Mouse (Mus musculus) MEL (cell line): Measurements from ENCODE around the gene Clk1.
A peak's percentile ranks its signal among the peaks of the same experiment; 100 is the strongest.

Experiments used
- CTCF ChIP-seq, 3 experiments: IDR thresholded peaks in 2 of 3; conservative IDR thresholded peaks in 1 of 3; 2 replicates each; pipeline ENCODE4 v1.5.1; 2011 to 2012; ENCODE audit warnings: low read length in 3 of 3, low read depth in 2 of 3, mild to moderate bottlenecking in 2 of 3, improper control_type of control experiment in 1 of 3, inconsistent platforms in 1 of 3, mixed read lengths in 1 of 3, moderate library complexity in 1 of 3; ENCODE audit not compliant: control insufficient read depth in 1 of 3, insufficient read depth in 1 of 3, poor library complexity in 1 of 3, severe bottlenecking in 1 of 3
- E2F4 ChIP-seq: IDR thresholded peaks from 2 replicates; pipeline ENCODE4 v1.6.1; 2011; ENCODE audit warnings: low read depth, low read length, improper control_type of control experiment, borderline replicate concordance
- ELF1 ChIP-seq: IDR thresholded peaks from 2 replicates; pipeline ENCODE4 v1.6.1; 2014; ENCODE audit warnings: low read depth, mild to moderate bottlenecking, inconsistent platforms, low read length, improper control_type of control experiment, moderate library complexity
- EP300 ChIP-seq, 2 experiments: IDR thresholded peaks; 2 replicates each; pipeline ENCODE4 v1.6.1; 2011; ENCODE audit warnings: improper control_type of control experiment in 2 of 2, low read length in 2 of 2, low read depth in 1 of 2, mild to moderate bottlenecking in 1 of 2
- JUND ChIP-seq: IDR thresholded peaks from 2 replicates; pipeline ENCODE4 v1.6.1; 2011; ENCODE audit warnings: low read depth, mild to moderate bottlenecking, improper control_type of control experiment, low read length
- KAT2A ChIP-seq: conservative IDR thresholded peaks from 2 replicates; pipeline ENCODE4 v1.6.1; 2012; ENCODE audit warnings: low read depth, low read length, improper control_type of control experiment, inconsistent platforms
- MAFK ChIP-seq: IDR thresholded peaks from 2 replicates; pipeline ENCODE4 v1.6.1; 2011; ENCODE audit warnings: low read depth, mild to moderate bottlenecking, low read length, improper control_type of control experiment, borderline replicate concordance
- MAX ChIP-seq: IDR thresholded peaks from 2 replicates; pipeline ENCODE4 v1.6.1; 2011; ENCODE audit warnings: low read length, improper control_type of control experiment
- MXI1 ChIP-seq: IDR thresholded peaks from 2 replicates; pipeline ENCODE4 v1.6.1; 2011; ENCODE audit warnings: mild to moderate bottlenecking, low read depth, low read length, improper control_type of control experiment
- NELFE ChIP-seq: IDR thresholded peaks from 2 replicates; pipeline ENCODE4 v1.6.1; 2011; ENCODE audit warnings: low read depth, low read length, improper control_type of control experiment
- POLR2A ChIP-seq, 2 experiments: IDR thresholded peaks; 2 replicates each; pipeline ENCODE4 v1.6.1; 2011 to 2012; ENCODE audit warnings: low read length in 2 of 2, mild to moderate bottlenecking in 2 of 2, control low read depth in 1 of 2, improper control_type of control experiment in 1 of 2, low read depth in 1 of 2, moderate library complexity in 1 of 2; ENCODE audit not compliant: control insufficient read depth in 1 of 2, insufficient read depth in 1 of 2, poor library complexity in 1 of 2
- SIN3A ChIP-seq: IDR thresholded peaks from 2 replicates; pipeline ENCODE4 v1.6.1; 2012; ENCODE audit warnings: low read length, improper control_type of control experiment, inconsistent platforms
- SMC3 ChIP-seq: IDR thresholded peaks from 2 replicates; pipeline ENCODE4 v1.6.1; 2011; ENCODE audit warnings: low read depth, low read length, improper control_type of control experiment

DNA sequence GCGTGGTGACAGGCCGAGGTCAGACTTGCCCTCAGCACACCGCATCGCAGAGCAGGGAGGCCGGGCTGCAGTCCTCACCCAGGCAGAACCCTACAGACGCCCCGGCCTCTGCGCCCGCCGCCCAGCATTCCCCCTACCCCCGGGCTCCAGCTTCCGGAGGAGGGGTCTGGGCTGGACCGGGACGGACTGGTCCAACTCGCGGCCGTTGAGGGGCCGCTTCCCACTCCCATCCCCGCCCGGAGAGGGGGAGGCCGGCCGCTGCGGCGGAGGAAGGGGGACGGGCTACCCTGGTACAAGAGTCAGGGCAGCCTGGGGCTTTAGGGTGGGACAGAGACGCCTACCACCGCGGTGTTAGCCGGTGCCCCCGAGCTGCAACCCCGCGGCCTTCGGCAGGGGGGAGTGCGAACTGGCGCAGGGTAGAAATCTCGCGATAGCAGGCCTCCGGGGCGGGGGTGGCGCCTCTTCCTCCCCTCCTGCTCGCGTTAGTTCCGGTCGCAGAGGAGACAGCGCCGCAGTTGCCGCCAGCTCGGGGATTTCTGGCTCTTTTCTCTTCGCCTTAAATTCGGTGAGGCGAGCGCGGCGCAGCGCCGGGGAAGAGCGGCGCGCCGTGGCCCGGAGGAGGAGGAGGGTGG is 31.1 kb downstream of the Clk1 start, which contains the start of gene Bzw1:
- no peak for TF ChIP-seq EP300 (IDR thresholded peaks at IDR 0.05; ENCODE audit: low read depth in 1 of 2, low read length in 2 of 2)
- TF ChIP-seq CTCF (IDR thresholded peaks at IDR 0.05 in 2 of 3, conservative IDR thresholded peaks at IDR 0.05 in 1 of 3; ENCODE audit: control insufficient read depth in 1 of 3, insufficient read depth in 1 of 3, low read depth in 2 of 3, low read length in 3 of 3, poor library complexity in 1 of 3, severe bottlenecking in 1 of 3): no peak
- no peak for TF ChIP-seq KAT2A
- TF ChIP-seq MXI1: no peak
- TF ChIP-seq SIN3A: peak; percentile 49
- TF ChIP-seq MAX: no peak
- peak; percentile 82 for TF ChIP-seq NELFE
- peak; percentile 76 for TF ChIP-seq ELF1
- TF ChIP-seq JUND: no peak
- no peak for TF ChIP-seq E2F4
- TF ChIP-seq MAFK: no peak
- peak; percentile 64 to 80 for TF ChIP-seq POLR2A (IDR thresholded peaks at IDR 0.05; ENCODE audit: control insufficient read depth in 1 of 2, insufficient read depth in 1 of 2, low read depth in 1 of 2, low read length in 2 of 2, poor library complexity in 1 of 2)
- no peak for TF ChIP-seq SMC3
